Mouse (Mus musculus): ENCODE measurements around the gene Rhox13. TPM values are rescaled to one million over a fixed set of nuclear protein-coding genes. Genes with fewer than 3 reads are reported as not detected.

The Rhox13 gene
- polyA plus RNA-seq (2016; fragmentation: Nextera tagmentation; extraction: Ambion mirVana) = not detected in 2 replicates

DNA sequence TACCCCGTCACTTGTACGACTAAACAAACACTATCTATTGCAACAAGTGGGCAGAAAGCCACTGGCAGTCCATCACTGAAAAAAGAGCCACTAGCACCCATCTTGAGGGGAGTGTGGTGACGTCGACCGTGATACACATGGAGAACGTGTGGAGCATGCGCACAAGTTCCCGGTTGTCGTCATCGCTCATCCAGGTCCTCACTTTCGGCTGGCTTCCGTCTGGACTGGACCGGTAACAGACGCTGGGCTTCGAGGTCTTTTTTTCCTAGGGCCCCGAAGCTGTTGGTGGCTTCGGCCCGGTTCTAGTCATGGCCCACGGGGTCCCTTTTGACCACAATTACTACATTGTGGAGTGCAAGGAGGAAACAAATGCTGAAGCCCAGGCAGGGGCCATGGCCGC is at the start of gene Rhox13:
Gene Rhox13 (plus strand): TSS at position 238 of the 400 bp plus-strand sequence.
- Histone ChIP-seq H3K27ac (no peak within 1 kb of the TSS), H3K9ac (no peak within 1 kb of the TSS), H3K4me1 (no peaks in the 10 kb centered on the region), H3K9me3 (peaks cover 6% of the 10 kb centered on the region; the same call in 1 of the 2 replicates), H3K4me2 (no peak within 1 kb of the TSS), H3K36me3 (replicated peaks) (no peaks in the 10 kb centered on the region), H3K27me3 (no peaks in the 10 kb centered on the region), H3K4me3 (replicated peaks) (no peak within 1 kb of the TSS)
- no peak for ATAC-seq (ENCODE audit: low FRiP score)
- 96% methylated on average over 20 of the region's 20 CpGs for WGBS

DNA sequence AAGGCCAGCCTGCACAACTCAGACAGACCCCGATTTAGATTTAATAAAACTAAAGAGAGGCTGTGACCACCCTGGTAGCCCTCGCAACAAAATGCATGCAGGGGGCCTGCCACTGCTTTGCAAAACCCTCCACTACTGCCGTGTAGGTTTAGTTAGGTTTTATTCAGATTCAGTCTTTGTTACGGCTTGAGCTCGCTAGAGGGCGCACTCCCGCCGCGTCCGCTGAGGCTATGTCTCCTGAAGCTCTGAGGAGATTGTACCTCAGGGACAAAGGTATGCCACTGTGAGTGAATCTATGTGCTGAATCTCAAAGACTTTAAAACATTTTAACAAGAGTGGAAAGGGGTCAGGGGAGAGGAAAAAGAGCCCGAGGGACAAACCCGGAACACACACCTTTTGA is 36.8 kb upstream of the Rhox13 start:
- Histone ChIP-seq H3K4me1 (no peaks in the 10 kb centered on the region), H3K9me3 (no peaks in the 10 kb centered on the region), H3K9ac (no peak overlapping the region), H3K4me2 (no peak overlapping the region), H3K36me3 (replicated peaks) (no peaks in the 10 kb centered on the region), H3K4me3 (replicated peaks) (no peak overlapping the region), H3K27ac (no peak overlapping the region), H3K27me3 (no peaks in the 10 kb centered on the region)
- 20% methylated on average over 12 of the region's 12 CpGs for WGBS
- ATAC-seq (ENCODE audit: low FRiP score) = no peak

- H3K9me3 ChIP-seq = no peaks in the 10 kb centered on the region
- 88% methylated on average over 9 of the region's 9 CpGs for WGBS
These were observed 36.0 kb upstream of the Rhox13 start, which contains the start of gene Rhox11 for GRCm38 (mm10) chrX:38085041-38085440. Gene Rhox11, minus strand, starts transcription at chrX:38085141.

DNA sequence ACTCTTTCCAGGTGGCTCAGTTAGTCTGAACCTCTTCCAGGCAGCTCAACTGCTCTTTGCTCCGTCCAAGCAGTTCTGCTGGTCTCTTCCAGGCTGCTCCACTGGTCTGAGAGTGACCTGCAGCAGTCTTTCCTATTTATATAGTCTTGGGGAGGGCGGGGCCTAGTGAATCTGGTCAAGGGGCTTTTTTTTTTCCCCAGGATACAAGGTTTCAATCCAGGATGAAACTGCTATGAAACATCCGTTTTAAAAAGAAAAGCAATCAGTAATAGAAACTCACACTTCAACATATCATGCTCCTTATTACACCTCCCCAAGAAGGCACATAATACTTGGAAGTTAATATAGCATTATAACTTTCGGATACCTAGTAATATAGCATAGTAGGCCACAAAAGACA is 10.2 kb upstream of the Rhox13 start, which contains the start of gene Rhox12:
Gene Rhox12 (minus strand): TSS at position 101 of the 400 bp plus-strand sequence.
- H3K36me3 ChIP-seq (replicated peaks) = no peaks in the 10 kb centered on the region
- H3K9me3 ChIP-seq = no peaks in the 10 kb centered on the region
- no peaks in the 10 kb centered on the region for H3K4me1 ChIP-seq
- no peak for ATAC-seq (ENCODE audit: low FRiP score)
- no peaks in the 10 kb centered on the region for H3K27me3 ChIP-seq
- no peak within 1 kb of the TSS for H3K4me2 ChIP-seq
- no peak within 1 kb of the TSS for H3K9ac ChIP-seq
- WGBS = 73% methylated on average over 4 of the region's 4 CpGs
- no peak within 1 kb of the TSS for H3K27ac ChIP-seq
- H3K4me3 ChIP-seq (replicated peaks) = no peak within 1 kb of the TSS

More at GRCm38 (mm10) chrX:38085041-38085440, 36.0 kb upstream of the Rhox13 start, which contains the start of gene Rhox11:
- ATAC-seq (ENCODE audit: low FRiP score) = no peak
- Histone ChIP-seq H3K36me3 (replicated peaks) (no peaks in the 10 kb centered on the region), H3K27ac (no peak within 1 kb of the TSS), H3K4me2 (no peak within 1 kb of the TSS), H3K9ac (no peak within 1 kb of the TSS), H3K27me3 (no peaks in the 10 kb centered on the region), H3K4me1 (no peaks in the 10 kb centered on the region), H3K4me3 (replicated peaks) (no peak within 1 kb of the TSS)

GRCm38 (mm10) chrX:38121478-38121877 is 459 bp downstream of the Rhox13 start:
- H3K9ac ChIP-seq = no peak overlapping the region
- no peak for ATAC-seq (ENCODE audit: low FRiP score)
- peaks cover 6% of the 10 kb centered on the region; the same call in 1 of the 2 replicates for H3K9me3 ChIP-seq
- H3K27me3 ChIP-seq = no peaks in the 10 kb centered on the region
- no peak overlapping the region for H3K4me3 ChIP-seq (replicated peaks)
- H3K4me2 ChIP-seq = no peak overlapping the region
- H3K27ac ChIP-seq = no peak overlapping the region
- H3K36me3 ChIP-seq (replicated peaks) = no peaks in the 10 kb centered on the region
- no peaks in the 10 kb centered on the region for H3K4me1 ChIP-seq
- 84% methylated on average over 34 of the region's 34 CpGs for WGBS

GRCm38 (mm10) chrX:38159097-38159496 is 38.1 kb downstream of the Rhox13 start:
- no peaks in the 10 kb centered on the region for H3K4me1 ChIP-seq
- no peak for ATAC-seq (ENCODE audit: low FRiP score)
- H3K27ac ChIP-seq = no peak overlapping the region
- WGBS = 66% methylated on average over 1 of the region's 1 CpGs
- H3K36me3 ChIP-seq (replicated peaks) = no peaks in the 10 kb centered on the region
- H3K4me2 ChIP-seq = no peak overlapping the region
- H3K9me3 ChIP-seq = no peaks in the 10 kb centered on the region
- no peak overlapping the region for H3K4me3 ChIP-seq (replicated peaks)
- H3K27me3 ChIP-seq = no peaks in the 10 kb centered on the region
- H3K9ac ChIP-seq = no peak overlapping the region

- Histone ChIP-seq H3K36me3 (replicated peaks) (no peaks in the 10 kb centered on the region), H3K27me3 (no peaks in the 10 kb centered on the region), H3K4me2 (no peak overlapping the region), H3K27ac (no peak overlapping the region), H3K4me3 (replicated peaks) (no peak overlapping the region), H3K4me1 (no peaks in the 10 kb centered on the region), H3K9me3 (no peaks in the 10 kb centered on the region), H3K9ac (no peak overlapping the region)
- WGBS = 91% methylated on average over 3 of the region's 3 CpGs
- ATAC-seq (ENCODE audit: low FRiP score) = no peak
These were observed 44.3 kb downstream of the Rhox13 start for GRCm38 (mm10) chrX:38165315-38165714.

DNA sequence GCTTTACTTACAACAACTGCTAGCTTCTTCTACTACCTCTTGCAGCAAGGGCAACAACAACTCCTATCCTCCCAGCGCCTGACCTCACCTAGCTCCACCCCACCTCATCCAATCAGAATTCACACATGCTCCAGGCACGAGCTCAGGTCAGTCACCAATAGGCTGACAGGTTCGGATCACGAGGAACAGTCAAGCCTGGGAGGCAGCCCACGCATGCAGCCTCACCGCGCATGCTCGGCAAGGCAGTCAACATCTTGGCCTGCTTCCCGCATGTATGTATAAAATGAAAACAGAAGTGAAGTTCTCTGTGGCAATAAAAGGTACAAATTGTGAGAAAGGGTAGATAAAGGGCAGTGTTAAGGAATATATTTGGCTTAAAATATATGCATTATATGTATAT is 45.0 kb downstream of the Rhox13 start:
- H3K36me3 ChIP-seq (replicated peaks) = no peaks in the 10 kb centered on the region
- H3K4me3 ChIP-seq (replicated peaks) = no peak overlapping the region
- H3K4me2 ChIP-seq = no peak overlapping the region
- H3K27ac ChIP-seq = no peak overlapping the region
- 77% methylated on average over 9 of the region's 9 CpGs for WGBS
- H3K9ac ChIP-seq = no peak overlapping the region
- H3K4me1 ChIP-seq = no peaks in the 10 kb centered on the region
- H3K27me3 ChIP-seq = no peaks in the 10 kb centered on the region
- H3K9me3 ChIP-seq = no peaks in the 10 kb centered on the region
- no peak for ATAC-seq (ENCODE audit: low FRiP score)

DNA sequence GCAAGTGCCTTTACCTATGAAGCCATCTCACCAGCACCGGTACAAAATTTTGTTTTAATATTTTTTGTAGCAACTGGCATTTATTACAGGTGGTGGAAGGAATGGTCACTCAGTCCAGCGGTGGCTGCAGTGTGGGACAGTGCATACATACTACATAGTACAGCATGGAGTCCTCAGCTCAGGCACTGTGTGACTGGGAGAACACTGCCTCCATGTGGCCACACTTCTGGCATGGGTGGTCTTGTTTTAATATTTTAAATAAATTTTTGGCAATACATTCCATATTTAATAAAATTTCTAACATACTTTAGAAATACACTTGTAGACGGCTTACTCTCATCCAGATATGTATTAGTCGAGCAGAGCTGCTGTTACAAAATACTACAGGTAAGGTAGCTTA is 45.6 kb downstream of the Rhox13 start:
- H3K4me2 ChIP-seq = no peak overlapping the region
- no peaks in the 10 kb centered on the region for H3K27me3 ChIP-seq
- H3K9ac ChIP-seq = no peak overlapping the region
- H3K4me3 ChIP-seq (replicated peaks) = no peak overlapping the region
- no peaks in the 10 kb centered on the region for H3K9me3 ChIP-seq
- H3K36me3 ChIP-seq (replicated peaks) = no peaks in the 10 kb centered on the region
- WGBS = 77% methylated on average over 4 of the region's 4 CpGs
- H3K27ac ChIP-seq = no peak overlapping the region
- ATAC-seq (ENCODE audit: low FRiP score) = no peak
- H3K4me1 ChIP-seq = no peaks in the 10 kb centered on the region

Other genes with a start within 250 kb of the Rhox13 start
- 0.15 TPM in 1 of 2 replicates, not detected in the other for gene Rhox8, start 242.3 kb upstream of the Rhox13 start, polyA plus RNA-seq (2016; fragmentation: Nextera tagmentation; extraction: Ambion mirVana)
- not detected in 2 replicates for gene Rhox7b, start 224.0 kb upstream of the Rhox13 start, polyA plus RNA-seq (2016; fragmentation: Nextera tagmentation; extraction: Ambion mirVana)
- not detected in 2 replicates for gene Rhox9, start 219.4 kb upstream of the Rhox13 start, polyA plus RNA-seq (2016; fragmentation: Nextera tagmentation; extraction: Ambion mirVana)
- gene Btg1-ps1, start 102.4 kb upstream of the Rhox13 start, polyA plus RNA-seq (2016; fragmentation: Nextera tagmentation; extraction: Ambion mirVana) = not detected in 2 replicates
- gene Btg1-ps2, start 78.1 kb upstream of the Rhox13 start, polyA plus RNA-seq (2016; fragmentation: Nextera tagmentation; extraction: Ambion mirVana) = not detected in 2 replicates
- gene Rhox10, start 54.7 kb upstream of the Rhox13 start, polyA plus RNA-seq (2016; fragmentation: Nextera tagmentation; extraction: Ambion mirVana) = not detected in 2 replicates
- gene Rhox11, start 36.1 kb upstream of the Rhox13 start, polyA plus RNA-seq (2016; fragmentation: Nextera tagmentation; extraction: Ambion mirVana) = not detected in 2 replicates
- not detected in 2 replicates for gene Rhox12, start 10.3 kb upstream of the Rhox13 start, polyA plus RNA-seq (2016; fragmentation: Nextera tagmentation; extraction: Ambion mirVana)
- gene Zbtb33, start 68.6 kb downstream of the Rhox13 start, polyA plus RNA-seq (2016; fragmentation: Nextera tagmentation; extraction: Ambion mirVana) = 5.2 and 6.3 TPM in 2 replicates
- gene Tmem255a, start 131.2 kb downstream of the Rhox13 start, polyA plus RNA-seq (2016; fragmentation: Nextera tagmentation; extraction: Ambion mirVana) = 15.2 and 18.0 TPM in 2 replicates
- not detected in 2 replicates for gene Atp1b4, start 195.0 kb downstream of the Rhox13 start, polyA plus RNA-seq (2016; fragmentation: Nextera tagmentation; extraction: Ambion mirVana)

Data from forebrain, embryonic 12.5 days (tissue).